Mouse (Mus musculus) forebrain, embryonic 12.5 days (tissue): ENCODE measurements around the gene Tmem248. TPM values are rescaled to one million over a fixed set of nuclear protein-coding genes. Genes with fewer than 3 reads are reported as not detected.

Experiments
- ATAC-seq: fragments of 200-750 bp; cut with Nextera tagmentation; 2 replicates; pipeline ENCODE4 v1.8.0; 2017; ENCODE audit warnings: moderate TSS enrichment; ENCODE audit not compliant: low FRiP score
- H3K27ac ChIP-seq: fragments of 300-500 bp; sonication (generic); 2 replicates; pipeline ENCODE4 v1.5.1; 2016; ENCODE audit warnings: mild to moderate bottlenecking
- H3K27me3 ChIP-seq: fragments of 300-500 bp; sonication (generic); 2 replicates; pipeline ENCODE4 v1.6.1; 2016; ENCODE audit warnings: mild to moderate bottlenecking
- H3K36me3 ChIP-seq: fragments of 300-500 bp; sonication (generic); replicated peaks from 2 replicates; pipeline ENCODE4 v1.6.1; 2016; ENCODE audit warnings: mild to moderate bottlenecking
- H3K4me1 ChIP-seq: fragments of 300-500 bp; sonication (generic); 2 replicates; pipeline ENCODE4 v1.6.1; 2016
- H3K4me2 ChIP-seq: fragments of 300-500 bp; sonication (generic); 2 replicates; pipeline ENCODE4 v1.6.1; 2016; ENCODE audit warnings: mild to moderate bottlenecking, moderate library complexity
- H3K4me3 ChIP-seq: fragments of 300-500 bp; sonication (generic); replicated peaks from 2 replicates; pipeline ENCODE4 v1.5.1; 2016; ENCODE audit warnings: mild to moderate bottlenecking
- H3K9ac ChIP-seq: fragments of 300-500 bp; sonication (generic); 2 replicates; pipeline ENCODE4 v1.6.1; 2016; ENCODE audit warnings: mild to moderate bottlenecking
- H3K9me3 ChIP-seq: fragments of 300-500 bp; sonication (generic); 2 replicates; pipeline ENCODE4 v1.6.1; 2016
- WGBS: fragments of 180-500 bp; shearing (Covaris S2); methylation state at CpG from one replicate; pipeline ENCODE4 v1.1.7; 2016; 5-methylcytosine and 5-hydroxymethylcytosine counted together
- polyA plus RNA-seq: library from polyadenylated mRNA; unstranded; fragments of >200 nt; fragmentation: Nextera tagmentation; extraction: Ambion mirVana; gene quantifications from 2 replicates; pipeline ENCODE4 v1.2.1, GENCODE M21; 2016

Gene Tmem248
- polyA plus RNA-seq, 1 experiment from 2014 or later: 29.2 TPM

GRCm38 (mm10) chr5:130267316-130267715, 50.4 kb downstream of the Tmem248 start:
- no peak overlapping the region for H3K4me2 ChIP-seq
- no peak overlapping the region for H3K9ac ChIP-seq
- ATAC-seq: no peak
- peaks cover 75% of the 10 kb centered on the region for H3K36me3 ChIP-seq
- no peaks in the 10 kb centered on the region for H3K9me3 ChIP-seq
- no peak overlapping the region for H3K4me3 ChIP-seq
- H3K27ac ChIP-seq: no peak overlapping the region
- 94% methylated on average over 1 of the region's 1 CpGs for WGBS
- no peaks in the 10 kb centered on the region for H3K4me1 ChIP-seq
- H3K27me3 ChIP-seq: no peaks in the 10 kb centered on the region

- Histone ChIP-seq H3K36me3 (peaks cover 72% of the 10 kb centered on the region), H3K9ac (no peak overlapping the region), H3K4me1 (no peaks in the 10 kb centered on the region), H3K4me3 (no peak overlapping the region), H3K9me3 (no peaks in the 10 kb centered on the region), H3K4me2 (no peak overlapping the region), H3K27me3 (no peaks in the 10 kb centered on the region), H3K27ac (no peak overlapping the region)
- WGBS: 81% methylated on average over 11 of the region's 11 CpGs
- ATAC-seq: no peak
Measured at GRCm38 (mm10) chr5:130268976-130269375, 52.1 kb downstream of the Tmem248 start.

- Histone ChIP-seq H3K27ac (no peak overlapping the region), H3K4me2 (no peak overlapping the region), H3K9ac (no peak overlapping the region), H3K27me3 (no peaks in the 10 kb centered on the region), H3K4me3 (no peak overlapping the region), H3K36me3 (peaks cover 68% of the 10 kb centered on the region), H3K9me3 (no peaks in the 10 kb centered on the region), H3K4me1 (no peaks in the 10 kb centered on the region)
- 97% methylated on average over 1 of the region's 1 CpGs for WGBS
- no peak for ATAC-seq
Measured at GRCm38 (mm10) chr5:130272344-130272743, 55.5 kb downstream of the Tmem248 start.

GRCm38 (mm10) chr5:130273046-130273445, 56.2 kb downstream of the Tmem248 start:
- H3K27me3 ChIP-seq: no peaks in the 10 kb centered on the region
- H3K4me1 ChIP-seq: no peaks in the 10 kb centered on the region
- no peak for ATAC-seq
- H3K9ac ChIP-seq: no peak overlapping the region
- H3K27ac ChIP-seq: no peak overlapping the region
- 94% methylated on average over 6 of the region's 6 CpGs for WGBS
- no peak overlapping the region for H3K4me2 ChIP-seq
- no peak overlapping the region for H3K4me3 ChIP-seq
- H3K36me3 ChIP-seq: peaks cover 66% of the 10 kb centered on the region
- H3K9me3 ChIP-seq: no peaks in the 10 kb centered on the region

GRCm38 (mm10) chr5:130275509-130275908, 58.6 kb downstream of the Tmem248 start:
- 52% methylated on average over 4 of the region's 4 CpGs for WGBS
- H3K4me1 ChIP-seq: no peaks in the 10 kb centered on the region
- no peak for ATAC-seq
- H3K27me3 ChIP-seq: no peaks in the 10 kb centered on the region
- no peak overlapping the region for H3K4me3 ChIP-seq
- no peaks in the 10 kb centered on the region for H3K9me3 ChIP-seq
- peaks cover 65% of the 10 kb centered on the region for H3K36me3 ChIP-seq
- no peak overlapping the region for H3K27ac ChIP-seq
- no peak overlapping the region for H3K4me2 ChIP-seq
- no peak overlapping the region for H3K9ac ChIP-seq

- peaks cover 66% of the 10 kb centered on the region for H3K36me3 ChIP-seq
- ATAC-seq: no peak
- H3K4me3 ChIP-seq: no peak overlapping the region
- no peak overlapping the region for H3K9ac ChIP-seq
- no peaks in the 10 kb centered on the region for H3K27me3 ChIP-seq
- WGBS: 94% methylated on average over 7 of the region's 7 CpGs
- no peaks in the 10 kb centered on the region for H3K9me3 ChIP-seq
- H3K4me2 ChIP-seq: no peak overlapping the region
- H3K27ac ChIP-seq: no peak overlapping the region
- no peaks in the 10 kb centered on the region for H3K4me1 ChIP-seq
Measured at GRCm38 (mm10) chr5:130278011-130278472, 61.2 kb downstream of the Tmem248 start.

GRCm38 (mm10) chr5:130283079-130283732, 66.3 kb downstream of the Tmem248 start:
- no peak overlapping the region for H3K4me3 ChIP-seq
- WGBS: 93% methylated on average over 9 of the region's 9 CpGs
- H3K36me3 ChIP-seq: peaks cover 82% of the 10 kb centered on the region
- H3K27ac ChIP-seq: no peak overlapping the region
- no peak for ATAC-seq
- no peak overlapping the region for H3K4me2 ChIP-seq
- H3K4me1 ChIP-seq: no peaks in the 10 kb centered on the region
- H3K27me3 ChIP-seq: no peaks in the 10 kb centered on the region
- H3K9ac ChIP-seq: no peak overlapping the region
- 0 out of 2 replicates have a peak, but pooled peaks cover 5% of the 10 kb centered on the region for H3K9me3 ChIP-seq

- Histone ChIP-seq H3K36me3 (peaks cover 69% of the 10 kb centered on the region), H3K9me3 (0 out of 2 replicates have a peak, but pooled peaks cover 5% of the 10 kb centered on the region), H3K4me1 (no peaks in the 10 kb centered on the region), H3K4me3 (no peak overlapping the region), H3K9ac (no peak overlapping the region), H3K27me3 (no peaks in the 10 kb centered on the region), H3K27ac (no peak overlapping the region), H3K4me2 (no peak overlapping the region)
- 93% methylated on average over 7 of the region's 7 CpGs for WGBS
- ATAC-seq: no peak
Measured at GRCm38 (mm10) chr5:130288106-130288505, 71.2 kb downstream of the Tmem248 start.

- no peaks in the 10 kb centered on the region for H3K27me3 ChIP-seq
- no peaks in the 10 kb centered on the region for H3K4me1 ChIP-seq
- H3K4me3 ChIP-seq: no peak overlapping the region
- ATAC-seq: no peak
- H3K9me3 ChIP-seq: no peaks in the 10 kb centered on the region
- H3K36me3 ChIP-seq: peaks cover 59% of the 10 kb centered on the region
- no peak overlapping the region for H3K9ac ChIP-seq
- H3K4me2 ChIP-seq: no peak overlapping the region
- WGBS: 97% methylated on average over 6 of the region's 6 CpGs
- no peak overlapping the region for H3K27ac ChIP-seq
Measured at GRCm38 (mm10) chr5:130290242-130290641, 73.4 kb downstream of the Tmem248 start.

GRCm38 (mm10) chr5:130290775-130291174, 73.9 kb downstream of the Tmem248 start:
- H3K9ac ChIP-seq: no peak overlapping the region
- ATAC-seq: no peak
- no peaks in the 10 kb centered on the region for H3K27me3 ChIP-seq
- no peak overlapping the region for H3K4me3 ChIP-seq
- 95% methylated on average over 12 of the region's 12 CpGs for WGBS
- H3K9me3 ChIP-seq: no peaks in the 10 kb centered on the region
- no peak overlapping the region for H3K4me2 ChIP-seq
- no peak overlapping the region for H3K27ac ChIP-seq
- H3K4me1 ChIP-seq: no peaks in the 10 kb centered on the region
- H3K36me3 ChIP-seq: peaks cover 55% of the 10 kb centered on the region

GRCm38 (mm10) chr5:130292976-130293375, 76.1 kb downstream of the Tmem248 start:
- H3K27me3 ChIP-seq: no peaks in the 10 kb centered on the region
- H3K27ac ChIP-seq: no peak overlapping the region; the same call in 1 of the 2 replicates
- H3K4me2 ChIP-seq: no peak overlapping the region
- no peak for ATAC-seq
- peaks cover 57% of the 10 kb centered on the region for H3K36me3 ChIP-seq
- H3K4me3 ChIP-seq: no peak overlapping the region
- WGBS: 96% methylated on average over 4 of the region's 4 CpGs
- H3K9me3 ChIP-seq: no peaks in the 10 kb centered on the region
- no peaks in the 10 kb centered on the region for H3K4me1 ChIP-seq
- no peak overlapping the region for H3K9ac ChIP-seq
